Mouse (Mus musculus) lung, embryonic 15.5 days (tissue): Measurements from ENCODE around the gene Dusp27. TPM values are rescaled to one million over a fixed set of nuclear protein-coding genes. Genes with fewer than 3 reads are reported as not detected.
A peak's percentile ranks its signal among the peaks of the same experiment; 100 is the strongest.
"Not testable (repeated sequence)": the region's sequence is repeated elsewhere in the genome, so short reads cannot be mapped to it uniquely, and the experiment has no call there.

Experiments
- ATAC-seq: fragments of 200-750 bp; cut with Nextera tagmentation; 2 replicates; pipeline ENCODE4 v1.8.0; 2017; ENCODE audit warnings: moderate number of reproducible peaks, borderline replicate concordance; ENCODE audit not compliant: low FRiP score, low TSS enrichment; ENCODE audit errors: extremely low read depth
- H3K27ac ChIP-seq: fragments of 300-500 bp; sonication (generic); 2 replicates; pipeline ENCODE4 v1.5.1; 2015; ENCODE audit warnings: moderate library complexity, mild to moderate bottlenecking, inconsistent platforms
- H3K27me3 ChIP-seq: fragments of 300-500 bp; sonication (generic); 2 replicates; pipeline ENCODE4 v1.6.1; 2015; ENCODE audit warnings: inconsistent platforms
- H3K36me3 ChIP-seq: fragments of 300-500 bp; sonication (generic); 2 replicates; pipeline ENCODE4 v1.6.1; 2015; ENCODE audit warnings: inconsistent platforms
- H3K4me1 ChIP-seq: fragments of 300-500 bp; sonication (generic); 2 replicates; pipeline ENCODE4 v1.6.1; 2015; ENCODE audit warnings: inconsistent platforms
- H3K4me2 ChIP-seq: fragments of 300-500 bp; sonication (generic); 2 replicates; pipeline ENCODE4 v1.6.1; 2015; ENCODE audit warnings: inconsistent platforms, mild to moderate bottlenecking, moderate library complexity
- H3K4me3 ChIP-seq: fragments of 300-500 bp; sonication (generic); 2 replicates; pipeline ENCODE4 v1.5.1; 2015; ENCODE audit warnings: mild to moderate bottlenecking, inconsistent platforms
- H3K9ac ChIP-seq: fragments of 300-500 bp; sonication (generic); 2 replicates; pipeline ENCODE4 v1.6.1; 2015; ENCODE audit warnings: inconsistent platforms
- H3K9me3 ChIP-seq: fragments of 300-500 bp; sonication (generic); 2 replicates; pipeline ENCODE4 v1.6.1; 2016; ENCODE audit warnings: inconsistent platforms
- WGBS: fragments of 180-500 bp; shearing (Covaris S2); methylation state at CpG from one replicate; pipeline ENCODE4 v1.1.7; 2015; 5-methylcytosine and 5-hydroxymethylcytosine counted together
- polyA plus RNA-seq: library from polyadenylated mRNA; unstranded; fragments of >200 nt; fragmentation: Nextera tagmentation; extraction: Ambion mirVana; gene quantifications from 2 replicates; pipeline ENCODE4 v1.2.1, GENCODE M21; 2015

The Dusp27 gene
- polyA plus RNA-seq, 1 experiment from 2014 or later, result 4.5 TPM

- Histone ChIP-seq H3K27me3 (peaks cover 46% of the 10 kb centered on the region), H3K36me3 (no peaks in the 10 kb centered on the region)
- 52% methylated on average over 12 of the region's 12 CpGs for WGBS
Measured at GRCm38 (mm10) chr1:166157712-166158111, 30.0 kb upstream of the Dusp27 start.

DNA sequence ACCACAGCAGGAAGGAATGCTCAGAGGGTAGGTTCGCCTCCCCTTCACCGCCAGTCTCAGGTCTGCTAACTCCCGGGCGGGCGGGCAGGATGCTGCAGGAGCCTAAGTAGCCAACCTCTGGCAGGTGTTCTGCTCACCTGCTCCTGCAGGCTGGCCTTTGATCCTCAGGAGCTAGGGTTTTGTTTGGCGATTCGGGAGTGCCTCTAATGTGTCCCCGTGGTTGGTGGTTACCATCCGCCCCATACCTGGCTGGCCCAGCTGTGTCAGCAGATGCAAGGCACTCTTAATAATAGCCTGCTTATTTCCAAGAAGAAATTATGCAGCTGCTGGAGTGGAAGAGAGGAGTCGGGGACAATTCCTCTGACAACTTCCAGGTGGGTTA, 27.4 kb upstream of the Dusp27 start:
- H3K4me2 ChIP-seq, result peak overlapping the region; percentile 52; the same call in 1 of the 2 replicates
- WGBS, result 25% methylated on average over 10 of the region's 10 CpGs
- no peak for ATAC-seq
- H3K27me3 ChIP-seq, result peaks cover 41% of the 10 kb centered on the region
- no peaks in the 10 kb centered on the region for H3K36me3 ChIP-seq
- no peak overlapping the region for H3K4me3 ChIP-seq
- no peak overlapping the region for H3K9ac ChIP-seq
- H3K9me3 ChIP-seq, result no peaks in the 10 kb centered on the region
- peaks cover 8% of the 10 kb centered on the region for H3K4me1 ChIP-seq
- no peak overlapping the region for H3K27ac ChIP-seq

More at GRCm38 (mm10) chr1:166157712-166158111, 30.0 kb upstream of the Dusp27 start:
- H3K9me3 ChIP-seq, result no peaks in the 10 kb centered on the region
- no peak overlapping the region for H3K4me3 ChIP-seq
- H3K4me2 ChIP-seq, result peak overlapping the region; percentile 2; the same call in 1 of the 2 replicates
- no peak overlapping the region for H3K9ac ChIP-seq
- no peak overlapping the region for H3K27ac ChIP-seq
- H3K4me1 ChIP-seq, result peaks cover 11% of the 10 kb centered on the region
- ATAC-seq, result no peak

- 5% methylated on average over 29 of the region's 29 CpGs for WGBS
- peaks cover 8% of the 10 kb centered on the region for H3K4me1 ChIP-seq
- H3K27me3 ChIP-seq, result peaks cover 34% of the 10 kb centered on the region
- H3K4me2 ChIP-seq, result peak overlapping the region; percentile 52
- H3K9ac ChIP-seq, result no peak overlapping the region
- peak; percentile 36; the same call in 1 of the 2 replicates for ATAC-seq
- no peak overlapping the region for H3K27ac ChIP-seq
- no peaks in the 10 kb centered on the region for H3K9me3 ChIP-seq
- H3K4me3 ChIP-seq, result peak overlapping the region; percentile 22
- no peaks in the 10 kb centered on the region for H3K36me3 ChIP-seq
Measured at GRCm38 (mm10) chr1:166154162-166155112, 26.7 kb upstream of the Dusp27 start.

- Histone ChIP-seq H3K4me1 (peaks cover 8% of the 10 kb centered on the region), H3K4me2 (peak overlapping the region; percentile 52; the same call in 1 of the 2 replicates), H3K27ac (no peak overlapping the region), H3K9ac (no peak overlapping the region), H3K9me3 (no peaks in the 10 kb centered on the region), H3K27me3 (peaks cover 28% of the 10 kb centered on the region), H3K36me3 (no peaks in the 10 kb centered on the region), H3K4me3 (no peak overlapping the region)
- WGBS, result 8% methylated on average over 18 of the region's 18 CpGs
- ATAC-seq, result 0 out of 2 replicates have a peak, but pooled peaks have one; percentile 50
Measured at GRCm38 (mm10) chr1:166153351-166154120, 25.8 kb upstream of the Dusp27 start.

- Histone ChIP-seq H3K27ac (no peak overlapping the region), H3K4me1 (peaks cover 8% of the 10 kb centered on the region), H3K4me2 (no peak overlapping the region), H3K36me3 (no peaks in the 10 kb centered on the region), H3K9me3 (no peaks in the 10 kb centered on the region), H3K9ac (no peak overlapping the region), H3K4me3 (no peak overlapping the region), H3K27me3 (peaks cover 16% of the 10 kb centered on the region)
- no peak for ATAC-seq
- 87% methylated on average over 10 of the region's 10 CpGs for WGBS
Measured at GRCm38 (mm10) chr1:166152034-166152433, 24.3 kb upstream of the Dusp27 start.

DNA sequence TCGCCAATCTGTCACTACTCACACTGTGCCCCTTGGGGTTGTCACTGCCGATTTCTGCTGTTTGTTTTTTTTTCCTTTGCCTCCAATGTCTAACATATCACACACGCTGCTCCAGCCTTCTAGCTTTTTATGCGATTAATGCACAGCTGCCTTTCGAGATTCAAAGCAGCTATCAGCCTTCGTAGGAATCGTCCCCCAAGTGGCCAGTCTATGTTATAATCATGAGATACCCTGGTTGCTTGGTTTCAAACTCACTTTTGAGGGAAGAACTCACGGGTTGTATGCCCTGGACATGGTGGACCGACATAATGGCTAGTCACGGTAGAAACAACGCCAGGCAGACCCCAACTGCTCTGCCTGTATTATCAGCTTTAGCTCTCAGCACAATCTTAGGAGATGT, 23.6 kb upstream of the Dusp27 start:
- H3K4me3 ChIP-seq, result no peak overlapping the region
- H3K9me3 ChIP-seq, result no peaks in the 10 kb centered on the region
- peaks cover 16% of the 10 kb centered on the region for H3K27me3 ChIP-seq
- H3K27ac ChIP-seq, result no peak overlapping the region
- ATAC-seq, result no peak
- no peak overlapping the region for H3K9ac ChIP-seq
- H3K4me2 ChIP-seq, result no peak overlapping the region
- peaks cover 8% of the 10 kb centered on the region for H3K4me1 ChIP-seq
- 42% methylated on average over 11 of the region's 11 CpGs for WGBS
- H3K36me3 ChIP-seq, result no peaks in the 10 kb centered on the region

DNA sequence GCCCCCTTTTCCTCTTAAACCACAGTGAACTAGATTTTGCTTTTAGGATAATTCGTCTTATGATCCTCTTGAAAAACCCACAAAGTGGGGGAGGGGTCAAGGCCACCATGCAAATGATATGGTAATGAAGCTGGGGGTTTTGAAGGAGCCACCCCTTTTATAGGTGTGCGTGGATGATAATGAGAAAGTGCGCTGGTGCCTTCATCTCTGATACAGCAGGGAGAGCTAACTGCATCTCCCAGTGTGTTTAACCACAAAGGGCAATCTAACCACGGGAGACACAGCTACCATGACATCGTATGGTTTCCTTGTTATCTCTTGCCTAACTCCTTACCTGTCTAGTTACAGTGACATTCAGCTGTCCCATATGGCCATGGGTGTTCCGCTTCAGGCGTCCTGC, 22.3 kb upstream of the Dusp27 start:
- Histone ChIP-seq H3K4me2 (no peak overlapping the region), H3K27ac (no peak overlapping the region), H3K9me3 (no peaks in the 10 kb centered on the region), H3K27me3 (peaks cover 6% of the 10 kb centered on the region), H3K4me3 (no peak overlapping the region), H3K9ac (no peak overlapping the region), H3K4me1 (peaks cover 8% of the 10 kb centered on the region), H3K36me3 (no peaks in the 10 kb centered on the region)
- no peak for ATAC-seq
- 79% methylated on average over 7 of the region's 7 CpGs for WGBS

- Histone ChIP-seq H3K9ac (no peak overlapping the region), H3K4me1 (peaks cover 2% of the 10 kb centered on the region), H3K4me3 (no peak overlapping the region), H3K27me3 (peaks cover under 1% of the 10 kb centered on the region; the same call in 1 of the 2 replicates), H3K27ac (no peak overlapping the region), H3K4me2 (no peak overlapping the region), H3K36me3 (no peaks in the 10 kb centered on the region), H3K9me3 (no peaks in the 10 kb centered on the region)
- WGBS, result 82% methylated on average over 4 of the region's 4 CpGs
- no peak for ATAC-seq
Measured at GRCm38 (mm10) chr1:166149441-166149840, 21.7 kb upstream of the Dusp27 start.

DNA sequence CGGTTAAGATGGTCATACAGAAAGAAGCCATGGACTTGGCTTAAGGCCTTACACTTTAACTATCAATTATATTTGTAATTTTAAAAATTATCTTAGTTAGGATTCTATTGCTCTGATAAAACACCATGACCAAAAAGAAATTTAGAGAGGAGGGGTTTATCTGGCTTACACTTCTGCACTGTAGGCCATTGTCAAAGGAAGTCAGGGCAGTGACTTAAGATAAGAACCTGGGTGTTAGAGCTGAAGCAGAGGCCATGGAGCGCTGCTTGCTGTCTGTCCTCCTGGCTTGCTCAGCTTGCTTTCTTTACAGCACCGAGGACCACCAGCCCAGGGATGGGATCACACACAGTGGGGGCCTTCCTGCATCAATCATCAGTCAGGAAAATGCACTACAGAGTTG, 19.9 kb upstream of the Dusp27 start:
- WGBS, result 57% methylated on average over 3 of the region's 3 CpGs
- H3K4me2 ChIP-seq, result no peak overlapping the region
- H3K27me3 ChIP-seq, result no peaks in the 10 kb centered on the region
- ATAC-seq, result no peak
- H3K9ac ChIP-seq, result no peak overlapping the region
- H3K36me3 ChIP-seq, result no peaks in the 10 kb centered on the region
- H3K9me3 ChIP-seq, result no peaks in the 10 kb centered on the region
- no peaks in the 10 kb centered on the region for H3K4me1 ChIP-seq
- no peak overlapping the region for H3K27ac ChIP-seq
- no peak overlapping the region for H3K4me3 ChIP-seq

GRCm38 (mm10) chr1:166146626-166147025, 18.9 kb upstream of the Dusp27 start:
- Histone ChIP-seq H3K9me3 (no peaks in the 10 kb centered on the region), H3K4me1 (no peaks in the 10 kb centered on the region), H3K4me3 (no peak overlapping the region), H3K4me2 (no peak overlapping the region), H3K9ac (no peak overlapping the region), H3K36me3 (no peaks in the 10 kb centered on the region), H3K27ac (no peak overlapping the region), H3K27me3 (no peaks in the 10 kb centered on the region)
- 80% methylated on average over 11 of the region's 11 CpGs for WGBS
- ATAC-seq, result no peak

DNA sequence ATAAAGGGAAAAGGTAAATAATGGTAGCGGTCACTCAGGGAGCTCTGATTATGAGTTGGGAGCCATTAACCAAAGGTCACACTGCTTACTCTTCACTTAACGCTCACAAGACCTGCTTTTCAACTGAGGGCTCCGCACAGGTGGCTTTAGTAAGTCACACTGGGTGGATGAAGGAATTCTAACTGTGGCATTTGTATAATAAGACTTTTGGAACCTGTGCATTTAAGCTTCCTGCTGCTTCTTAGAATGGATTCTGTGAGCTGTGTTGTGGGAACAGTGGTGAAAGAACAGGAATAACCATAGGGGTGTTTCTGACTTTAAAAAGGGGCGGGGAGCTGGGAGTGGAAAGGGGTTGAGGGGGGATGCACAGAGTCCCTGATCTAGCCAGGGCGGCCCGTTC, 14.6 kb upstream of the Dusp27 start:
- no peaks in the 10 kb centered on the region for H3K27me3 ChIP-seq
- H3K27ac ChIP-seq, result no peak overlapping the region
- WGBS, result 61% methylated on average over 6 of the region's 6 CpGs
- ATAC-seq, result no peak
- H3K9me3 ChIP-seq, result no peaks in the 10 kb centered on the region
- peaks cover 8% of the 10 kb centered on the region; the same call in 1 of the 2 replicates for H3K4me1 ChIP-seq
- no peak overlapping the region for H3K4me2 ChIP-seq
- H3K9ac ChIP-seq, result no peak overlapping the region
- H3K36me3 ChIP-seq, result no peaks in the 10 kb centered on the region
- H3K4me3 ChIP-seq, result no peak overlapping the region

- not testable (repeated sequence) for H3K9ac ChIP-seq, H3K4me2 ChIP-seq, H3K36me3 ChIP-seq, ATAC-seq, H3K27ac ChIP-seq, H3K9me3 ChIP-seq, H3K4me3 ChIP-seq, H3K27me3 ChIP-seq, H3K4me1 ChIP-seq
- WGBS, result 85% methylated on average over 9 of the region's 9 CpGs
Measured at GRCm38 (mm10) chr1:166141868-166142267, 14.1 kb upstream of the Dusp27 start.
